Mouse (Mus musculus) frontal cortex, adult 2 months (tissue): ENCODE results near the gene Actr1a. TPM values are rescaled to one million over a fixed set of nuclear protein-coding genes. Genes with fewer than 3 reads are reported as not detected.

Experiments used
- DNase-seq, 2 experiments: peaks; one replicate each; pipeline ENCODE4 v3.0.0; 2022; ENCODE audit warnings: low spot score in 1 of 2; ENCODE audit errors: extremely low spot score in 1 of 2
- polyA plus RNA-seq: library from polyadenylated mRNA; depleted of rRNA; stranded (reverse); fragments of >200 nt; gene quantifications from 2 replicates; pipeline ENCODE4 v1.2.3, GENCODE M21; 2012

Gene Actr1a
- polyA plus RNA-seq, 1 experiment: 175 TPM

GRCm38 (mm10) chr19:46357344-46358280, 37.9 kb downstream of the Actr1a start:
- DNase-seq: no peak

GRCm38 (mm10) chr19:46356701-46357138, 38.8 kb downstream of the Actr1a start:
- peak; percentile 87 to 93 for DNase-seq

GRCm38 (mm10) chr19:46350168-46350932, 45.2 kb downstream of the Actr1a start, which contains the start of gene 2310034G01Rik:
2310034G01Rik (minus strand) TSS chr19:46350302.
- DNase-seq: no peak

GRCm38 (mm10) chr19:46349550-46349949, 46.0 kb downstream of the Actr1a start:
- no peak for DNase-seq

GRCm38 (mm10) chr19:46348761-46349458, 46.6 kb downstream of the Actr1a start:
- peak; percentile 86 to 92 for DNase-seq

- DNase-seq: peak in 1 of 2 experiments; percentile 38
These were observed 47.4 kb downstream of the Actr1a start for GRCm38 (mm10) chr19:46347936-46348668.

- DNase-seq: no peak
These were observed 48.4 kb downstream of the Actr1a start for GRCm38 (mm10) chr19:46347146-46347545.

- DNase-seq: no peak
These were observed 50.7 kb downstream of the Actr1a start for GRCm38 (mm10) chr19:46344710-46345419.

- no peak for DNase-seq
These were observed 56.1 kb downstream of the Actr1a start for GRCm38 (mm10) chr19:46339287-46339971.

- DNase-seq: no peak
These were observed 56.6 kb downstream of the Actr1a start for GRCm38 (mm10) chr19:46338942-46339286.

- DNase-seq: peak; percentile 96 to 100
These were observed 57.1 kb downstream of the Actr1a start, which contains the start of gene Cuedc2 for GRCm38 (mm10) chr19:46338331-46338936. Cuedc2 (minus strand) TSS chr19:46338702.

GRCm38 (mm10) chr19:46337719-46338330, 57.7 kb downstream of the Actr1a start:
- no peak for DNase-seq

GRCm38 (mm10) chr19:46333906-46334305, 61.6 kb downstream of the Actr1a start:
- DNase-seq: no peak

GRCm38 (mm10) chr19:46332721-46333339, 62.7 kb downstream of the Actr1a start:
- no peak for DNase-seq

GRCm38 (mm10) chr19:46331936-46332335, 63.6 kb downstream of the Actr1a start:
- DNase-seq: no peak

- DNase-seq: no peak
These were observed 64.2 kb downstream of the Actr1a start for GRCm38 (mm10) chr19:46331326-46331725.

GRCm38 (mm10) chr19:46330696-46331095, 64.9 kb downstream of the Actr1a start:
- no peak for DNase-seq
